Mouse (Mus musculus) embryonic fibroblast, embryonic 13.5 days (primary cell): ENCODE measurements at regions not wholly inside any gene's neighbourhood (a gene's known extent, or its start where the extent isn't known, plus 50 kb on each side); places are given as distances from the start of the nearest gene placed in this dataset.

Experiments
- CTCF ChIP-seq: IDR thresholded peaks from 2 replicates; pipeline ENCODE4 v1.5.1; 2011; ENCODE audit warnings: mild to moderate bottlenecking, control low read depth, low read length, moderate library complexity, borderline replicate concordance; ENCODE audit not compliant: insufficient read depth
- POLR2A ChIP-seq: IDR thresholded peaks from 2 replicates; pipeline ENCODE4 v1.6.1; 2011; ENCODE audit warnings: low read depth, mild to moderate bottlenecking, control low read depth, low read length, moderate library complexity

GRCm38 (mm10) chr6:84422946-84423345 lies 170.8 kb downstream of the Cyp26b1 start:
- TF ChIP-seq POLR2A (no peak), CTCF (no peak)
